Mouse (Mus musculus): ENCODE measurements at regions not wholly inside any gene's neighbourhood (a gene's known extent, or its start where the extent isn't known, plus 50 kb on each side); places are given as distances from the start of the nearest gene placed in this dataset.

DNA sequence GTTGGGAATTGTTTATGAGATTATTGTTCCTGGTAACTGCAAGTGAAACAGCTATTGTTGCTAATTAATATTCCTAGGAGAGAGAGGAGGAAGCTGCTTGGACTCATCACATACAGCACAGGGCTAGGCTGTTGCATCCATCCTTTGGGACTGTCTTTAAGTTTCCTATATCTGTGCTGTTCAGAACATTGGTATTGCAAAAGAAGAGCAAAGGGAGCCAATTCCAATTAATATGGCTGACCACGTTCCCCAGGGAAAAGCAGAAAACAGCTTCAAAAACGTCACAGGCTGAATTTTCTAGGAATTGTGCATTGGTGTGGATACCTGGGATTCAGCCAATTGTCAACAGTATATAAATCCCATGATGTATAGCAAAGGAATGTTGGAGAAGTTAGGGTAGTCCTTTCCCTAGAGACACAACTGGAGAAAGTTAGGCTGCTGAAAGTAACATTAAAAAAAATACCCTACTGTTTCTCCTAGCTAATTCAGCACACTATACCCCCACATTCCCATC, 251.3 kb upstream of the Xrcc4 start:
- Histone ChIP-seq H3K4me3 (no peak overlapping the region), H3K9ac (ENCODE audit: low read depth, low read length) (no peak overlapping the region), H3K4me1 (ENCODE audit: control insufficient read depth, insufficient read depth, low read length) (no peaks in the 10 kb centered on the region), H3K27me3 (ENCODE audit: control insufficient read depth, insufficient read depth, low read length) (no peaks in the 10 kb centered on the region), H3K36me3 (ENCODE audit: control insufficient read depth, insufficient read depth, low read length) (no peaks in the 10 kb centered on the region), H3K79me2 (replicated peaks; ENCODE audit: control insufficient read depth, insufficient read depth, low read length) (no peaks in the 10 kb centered on the region), H3K27ac (no peak overlapping the region)
- WGBS, result 57% methylated on average over 2 of the region's 2 CpGs
- TF ChIP-seq CTCF (IDR thresholded peaks at IDR 0.05) (no peak), EP300 (IDR thresholded peaks at IDR 0.05; ENCODE audit: insufficient read depth, low read depth, low read length) (no peak), POLR2A (IDR thresholded peaks at IDR 0.05; ENCODE audit: insufficient read depth, low read depth, low read length) (no peak)
- no peak for DNase-seq
- intact Hi-C loops (cut with DNase I), result no loop called here

DNA sequence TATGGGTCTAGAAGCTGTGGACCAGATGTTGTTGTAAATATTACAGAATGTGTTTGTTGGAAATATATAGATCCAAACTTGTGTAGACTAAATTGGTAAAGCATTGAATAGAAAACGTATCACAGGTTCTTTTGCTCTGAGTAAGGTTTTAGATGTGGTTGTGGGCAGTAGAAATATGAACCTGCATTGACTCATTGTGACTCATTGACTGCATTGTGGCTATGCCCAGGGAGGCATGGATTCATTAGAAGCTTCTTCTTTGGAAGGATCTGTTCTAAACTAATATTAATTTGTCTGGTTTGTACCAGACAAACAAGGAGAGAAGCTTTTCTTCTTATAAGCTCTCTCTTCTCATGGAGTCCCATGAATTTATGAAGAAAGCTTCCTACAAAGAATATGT, 248.2 kb upstream of the Xrcc4 start:
- no peak overlapping the region for H3K27ac ChIP-seq
- no peaks in the 10 kb centered on the region for H3K4me1 ChIP-seq (ENCODE audit: control insufficient read depth, insufficient read depth, low read length)
- H3K27me3 ChIP-seq (ENCODE audit: control insufficient read depth, insufficient read depth, low read length), result no peaks in the 10 kb centered on the region
- no peak overlapping the region for H3K4me3 ChIP-seq
- no peak for DNase-seq
- no peaks in the 10 kb centered on the region for H3K36me3 ChIP-seq (ENCODE audit: control insufficient read depth, insufficient read depth, low read length)
- TF ChIP-seq EP300 (IDR thresholded peaks at IDR 0.05; ENCODE audit: insufficient read depth, low read depth, low read length), result no peak
- no peaks in the 10 kb centered on the region for H3K79me2 ChIP-seq (replicated peaks; ENCODE audit: control insufficient read depth, insufficient read depth, low read length)
- WGBS, result 81% methylated on average over 1 of the region's 1 CpGs
- intact Hi-C loops (cut with DNase I), result no loop called here
- H3K9ac ChIP-seq (ENCODE audit: low read depth, low read length), result no peak overlapping the region

DNA sequence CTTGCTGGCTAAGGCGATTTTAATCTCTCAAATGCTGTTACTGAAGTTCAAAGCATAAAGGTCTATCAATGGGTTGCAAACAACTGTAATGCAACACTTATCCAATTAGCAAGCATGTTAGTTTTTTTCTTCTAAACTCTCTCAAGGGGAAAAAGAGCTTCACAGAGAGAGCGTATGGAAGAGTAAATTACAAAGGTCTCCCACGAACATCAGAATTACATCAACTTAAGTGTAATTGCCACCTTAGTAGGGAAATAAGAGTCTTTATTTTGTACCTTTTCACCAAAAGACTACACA, 246.3 kb upstream of the Xrcc4 start:
- Histone ChIP-seq H3K4me3 (no peak overlapping the region), H3K9ac (ENCODE audit: low read depth, low read length) (no peak overlapping the region), H3K27me3 (ENCODE audit: control insufficient read depth, insufficient read depth, low read length) (no peaks in the 10 kb centered on the region), H3K27ac (no peak overlapping the region), H3K79me2 (replicated peaks; ENCODE audit: control insufficient read depth, insufficient read depth, low read length) (no peaks in the 10 kb centered on the region), H3K4me1 (ENCODE audit: control insufficient read depth, insufficient read depth, low read length) (no peaks in the 10 kb centered on the region), H3K36me3 (ENCODE audit: control insufficient read depth, insufficient read depth, low read length) (no peaks in the 10 kb centered on the region)
- TF ChIP-seq POLR2A (IDR thresholded peaks at IDR 0.05; ENCODE audit: insufficient read depth, low read depth, low read length), result no peak
- TF ChIP-seq CTCF (IDR thresholded peaks at IDR 0.05), result no peak
- no peak for TF ChIP-seq EP300 (IDR thresholded peaks at IDR 0.05; ENCODE audit: insufficient read depth, low read depth, low read length)
- 74% methylated on average over 3 of the region's 3 CpGs for WGBS
- DNase-seq, result no peak
- intact Hi-C loops (cut with DNase I), result no loop called here

DNA sequence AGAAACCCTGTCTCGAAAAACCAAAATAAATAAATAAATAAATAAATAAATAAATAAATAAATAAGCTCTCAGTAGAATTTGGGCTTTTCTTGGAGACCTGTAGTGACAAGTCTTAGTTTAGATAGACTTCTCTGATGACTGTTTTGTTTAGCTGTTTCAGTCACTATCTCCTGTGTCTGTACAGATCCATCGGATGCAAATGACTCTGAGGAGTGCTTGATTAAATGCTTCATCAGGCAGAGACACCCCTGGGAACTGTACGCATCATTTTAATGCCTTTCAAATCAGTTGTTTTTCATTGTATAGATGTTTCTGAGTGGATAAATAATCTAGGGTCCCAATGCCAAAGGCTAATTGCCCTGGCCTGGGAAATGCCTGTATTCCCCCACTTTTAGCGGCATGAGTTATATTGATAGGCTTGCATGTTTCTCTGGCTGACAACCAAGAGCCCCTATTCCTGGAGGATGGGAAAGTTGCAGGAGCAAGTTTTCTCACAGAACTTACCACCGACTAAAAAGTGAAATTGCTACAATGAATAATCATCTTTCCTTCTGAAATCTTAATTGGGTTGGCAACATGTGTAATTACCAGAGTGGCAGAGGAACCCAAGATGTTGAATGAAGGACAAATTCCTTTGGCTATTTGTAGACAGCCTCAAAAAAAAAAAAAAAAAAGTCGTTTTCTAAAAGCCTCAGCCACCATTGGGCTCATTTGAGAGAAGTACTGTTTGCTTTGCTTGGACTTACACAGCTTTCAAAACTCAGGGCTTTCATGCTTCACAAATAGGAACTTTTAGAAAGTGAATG, 245.7 kb upstream of the Xrcc4 start:
- Histone ChIP-seq H3K4me1 (ENCODE audit: control insufficient read depth, insufficient read depth, low read length) (no peaks in the 10 kb centered on the region), H3K27ac (no peak overlapping the region), H3K27me3 (ENCODE audit: control insufficient read depth, insufficient read depth, low read length) (no peaks in the 10 kb centered on the region), H3K4me3 (no peak overlapping the region), H3K79me2 (replicated peaks; ENCODE audit: control insufficient read depth, insufficient read depth, low read length) (no peaks in the 10 kb centered on the region), H3K9ac (ENCODE audit: low read depth, low read length) (no peak overlapping the region), H3K36me3 (ENCODE audit: control insufficient read depth, insufficient read depth, low read length) (no peaks in the 10 kb centered on the region)
- intact Hi-C loops (cut with DNase I), result no loop called here
- no peak for TF ChIP-seq CTCF (IDR thresholded peaks at IDR 0.05)
- TF ChIP-seq POLR2A (IDR thresholded peaks at IDR 0.05; ENCODE audit: insufficient read depth, low read depth, low read length), result no peak
- TF ChIP-seq EP300 (IDR thresholded peaks at IDR 0.05; ENCODE audit: insufficient read depth, low read depth, low read length), result no peak
- WGBS, result 64% methylated on average over 6 of the region's 6 CpGs
- DNase-seq, result no peak

DNA sequence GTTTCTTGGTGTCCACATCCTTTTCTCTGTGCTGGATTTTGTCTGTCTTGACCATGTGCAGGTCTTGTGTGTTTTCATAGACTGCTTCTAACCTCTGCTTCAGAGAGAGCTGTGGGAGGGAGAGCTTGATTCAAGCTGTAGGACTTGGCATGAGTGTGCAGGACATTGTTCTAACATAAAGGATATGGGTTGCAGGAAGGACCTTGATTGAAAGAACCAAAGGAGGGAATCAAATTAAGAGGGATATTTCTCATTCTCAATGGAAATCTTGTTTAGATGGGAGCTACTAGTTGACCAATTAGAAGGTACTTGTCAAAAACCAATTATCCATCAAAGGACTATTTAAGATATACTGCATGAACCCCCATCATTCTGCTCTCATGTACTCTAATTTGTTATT, 244.9 kb upstream of the Xrcc4 start:
- H3K36me3 ChIP-seq (ENCODE audit: control insufficient read depth, insufficient read depth, low read length), result no peaks in the 10 kb centered on the region
- H3K27me3 ChIP-seq (ENCODE audit: control insufficient read depth, insufficient read depth, low read length), result no peaks in the 10 kb centered on the region
- no peak overlapping the region for H3K9ac ChIP-seq (ENCODE audit: low read depth, low read length)
- no peaks in the 10 kb centered on the region for H3K4me1 ChIP-seq (ENCODE audit: control insufficient read depth, insufficient read depth, low read length)
- TF ChIP-seq CTCF (IDR thresholded peaks at IDR 0.05), result no peak
- TF ChIP-seq EP300 (IDR thresholded peaks at IDR 0.05; ENCODE audit: insufficient read depth, low read depth, low read length), result no peak
- no peak for TF ChIP-seq POLR2A (IDR thresholded peaks at IDR 0.05; ENCODE audit: insufficient read depth, low read depth, low read length)
- intact Hi-C loops (cut with DNase I), result no loop called here
- no peak for DNase-seq
- H3K79me2 ChIP-seq (replicated peaks; ENCODE audit: control insufficient read depth, insufficient read depth, low read length), result no peaks in the 10 kb centered on the region
- H3K27ac ChIP-seq, result no peak overlapping the region
- H3K4me3 ChIP-seq, result no peak overlapping the region

DNA sequence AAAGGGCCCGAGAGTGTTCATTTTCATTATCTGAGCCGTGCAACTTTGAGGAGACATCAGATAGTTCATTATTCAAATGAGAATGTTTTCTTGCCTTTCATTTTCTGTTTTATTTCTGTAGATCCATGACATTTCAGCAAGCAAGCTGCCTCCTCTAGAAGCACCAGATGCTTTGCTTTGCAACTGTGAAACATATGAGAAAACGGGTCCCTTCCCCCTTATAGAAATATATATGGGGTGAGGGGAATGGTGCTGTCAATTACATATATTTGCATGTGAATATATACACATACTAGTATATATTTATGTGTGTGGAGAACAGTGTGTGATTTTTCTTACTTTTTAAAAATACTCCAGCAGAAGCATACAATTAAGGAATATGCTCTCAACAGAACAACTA, 235.8 kb upstream of the Xrcc4 start:
- Histone ChIP-seq H3K27ac (no peak overlapping the region), H3K4me1 (ENCODE audit: control insufficient read depth, insufficient read depth, low read length) (no peaks in the 10 kb centered on the region), H3K79me2 (replicated peaks; ENCODE audit: control insufficient read depth, insufficient read depth, low read length) (no peaks in the 10 kb centered on the region), H3K27me3 (ENCODE audit: control insufficient read depth, insufficient read depth, low read length) (no peaks in the 10 kb centered on the region), H3K4me3 (no peak overlapping the region), H3K36me3 (ENCODE audit: control insufficient read depth, insufficient read depth, low read length) (no peaks in the 10 kb centered on the region), H3K9ac (ENCODE audit: low read depth, low read length) (no peak overlapping the region)
- no peak for DNase-seq
- intact Hi-C loops (cut with DNase I), result no loop called here
- WGBS, result 80% methylated on average over 3 of the region's 3 CpGs
- TF ChIP-seq EP300 (IDR thresholded peaks at IDR 0.05; ENCODE audit: insufficient read depth, low read depth, low read length) (no peak), CTCF (IDR thresholded peaks at IDR 0.05) (no peak), POLR2A (IDR thresholded peaks at IDR 0.05; ENCODE audit: insufficient read depth, low read depth, low read length) (no peak)
